Mouse (Mus musculus) leukemia stem cell, adult 10-12 weeks (primary cell): ENCODE results near the gene Card14. TPM values are rescaled to one million over a fixed set of nuclear protein-coding genes. Genes with fewer than 3 reads are reported as not detected.

Experiments
- polyA plus RNA-seq: library from polyadenylated mRNA; stranded (reverse); fragments of >175 nt; gene quantifications from 2 replicates; pipeline ENCODE4 v1.2.3, GENCODE M21; 2012; ENCODE audit warnings: low replicate concordance

Card14 gene
- polyA plus RNA-seq = 0.09 TPM in 1 of 2 replicates, not detected in the other

DNA sequence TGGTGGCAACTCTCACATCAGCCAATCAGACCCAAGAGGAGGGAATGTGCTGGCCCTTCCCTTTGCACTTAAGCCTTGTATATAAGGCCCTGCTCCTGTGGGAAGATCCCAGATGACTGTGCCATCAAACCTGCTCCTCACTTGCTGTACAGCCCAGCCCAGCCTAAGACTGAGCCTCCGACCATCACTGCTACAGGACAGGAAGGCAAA, at the start of gene Card14:
Gene Card14 (plus strand): TSS at position 111 of the 210 bp plus-strand sequence.

DNA sequence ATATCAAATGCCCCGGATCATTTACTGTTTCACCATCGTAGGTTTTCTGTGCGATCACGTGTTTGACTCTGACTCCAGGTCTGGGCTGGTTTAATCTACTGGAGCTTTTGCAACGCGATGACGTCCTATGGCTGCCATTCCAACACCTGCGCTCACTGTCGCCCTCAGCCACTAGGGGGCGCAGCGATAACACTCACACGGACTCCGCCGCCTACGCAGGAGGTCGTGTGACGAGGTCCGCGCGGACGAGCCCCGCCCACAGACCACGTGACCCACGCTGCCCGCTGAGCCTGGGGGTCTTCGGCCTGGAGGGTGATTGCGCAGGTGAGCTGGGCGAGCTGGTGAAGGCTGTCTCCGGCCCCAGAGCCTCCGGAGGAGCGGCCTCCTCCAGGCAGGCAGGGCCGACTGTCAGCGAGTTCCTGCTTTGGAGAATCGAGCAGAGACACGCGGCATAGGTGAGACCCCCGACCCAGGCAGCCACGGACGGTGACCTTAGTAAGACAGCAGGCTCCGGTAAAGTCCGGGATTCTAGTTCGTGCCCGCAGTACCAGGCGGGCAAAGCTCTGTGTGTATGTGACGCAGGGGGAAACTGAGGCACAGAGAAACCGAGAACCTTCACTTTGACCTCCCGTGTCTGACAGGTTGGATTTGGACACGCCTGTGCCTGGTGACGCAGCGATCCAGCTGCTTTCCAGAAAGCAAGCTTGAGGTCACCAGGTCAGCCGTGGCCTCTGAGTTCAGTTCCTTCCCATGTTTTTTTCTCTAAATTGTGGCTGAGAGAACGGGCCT, 39.6 kb upstream of the Card14 start, which contains the start of gene Gaa:
Gene Gaa (plus strand): TSS at position 120 of the 789 bp plus-strand sequence.

DNA sequence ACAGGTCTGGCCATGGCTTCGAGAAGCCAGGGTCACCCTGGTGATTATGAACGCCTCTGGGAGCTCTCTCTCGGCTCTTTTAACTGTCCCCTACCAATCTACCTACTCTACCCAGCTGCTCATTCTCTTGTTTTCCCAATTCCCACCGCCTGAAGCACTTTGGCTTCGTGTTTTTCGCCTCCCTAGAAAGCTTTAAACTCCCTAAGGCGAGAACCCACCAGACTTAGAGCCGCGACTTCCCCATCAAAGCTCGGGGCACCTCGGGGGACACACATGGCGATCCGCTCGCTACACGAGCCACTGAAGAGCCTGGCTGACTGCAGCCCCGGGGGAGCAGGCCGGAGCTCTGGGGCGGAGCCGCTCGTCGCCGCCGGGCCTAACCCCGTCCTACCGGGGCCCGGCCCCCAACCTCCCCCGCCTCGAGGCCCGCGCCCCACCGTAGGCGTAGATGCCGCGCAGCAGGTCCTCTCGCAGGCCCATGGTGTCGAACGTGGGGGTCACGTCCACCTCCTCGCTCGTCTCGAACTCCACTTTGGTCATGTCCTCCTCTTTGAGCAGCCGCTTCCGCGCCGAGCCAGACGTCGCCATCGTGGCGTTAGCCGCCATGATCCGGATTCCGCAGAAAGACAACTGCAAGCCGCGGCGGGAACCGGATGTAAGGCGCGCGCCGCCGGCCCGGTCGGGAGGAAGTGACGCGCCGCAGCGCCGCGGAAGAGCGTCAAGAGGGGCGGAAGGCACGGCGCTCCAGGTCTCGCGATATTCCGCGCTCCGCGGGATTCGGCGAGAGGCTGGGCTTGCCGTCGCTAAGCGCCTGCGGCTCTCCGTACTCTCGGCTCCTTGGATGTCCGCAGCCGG, 8.0 kb upstream of the Card14 start, which contains the start of gene Eif4a3:
Gene Eif4a3 (minus strand): TSS at position 699 of the 855 bp plus-strand sequence.

DNA sequence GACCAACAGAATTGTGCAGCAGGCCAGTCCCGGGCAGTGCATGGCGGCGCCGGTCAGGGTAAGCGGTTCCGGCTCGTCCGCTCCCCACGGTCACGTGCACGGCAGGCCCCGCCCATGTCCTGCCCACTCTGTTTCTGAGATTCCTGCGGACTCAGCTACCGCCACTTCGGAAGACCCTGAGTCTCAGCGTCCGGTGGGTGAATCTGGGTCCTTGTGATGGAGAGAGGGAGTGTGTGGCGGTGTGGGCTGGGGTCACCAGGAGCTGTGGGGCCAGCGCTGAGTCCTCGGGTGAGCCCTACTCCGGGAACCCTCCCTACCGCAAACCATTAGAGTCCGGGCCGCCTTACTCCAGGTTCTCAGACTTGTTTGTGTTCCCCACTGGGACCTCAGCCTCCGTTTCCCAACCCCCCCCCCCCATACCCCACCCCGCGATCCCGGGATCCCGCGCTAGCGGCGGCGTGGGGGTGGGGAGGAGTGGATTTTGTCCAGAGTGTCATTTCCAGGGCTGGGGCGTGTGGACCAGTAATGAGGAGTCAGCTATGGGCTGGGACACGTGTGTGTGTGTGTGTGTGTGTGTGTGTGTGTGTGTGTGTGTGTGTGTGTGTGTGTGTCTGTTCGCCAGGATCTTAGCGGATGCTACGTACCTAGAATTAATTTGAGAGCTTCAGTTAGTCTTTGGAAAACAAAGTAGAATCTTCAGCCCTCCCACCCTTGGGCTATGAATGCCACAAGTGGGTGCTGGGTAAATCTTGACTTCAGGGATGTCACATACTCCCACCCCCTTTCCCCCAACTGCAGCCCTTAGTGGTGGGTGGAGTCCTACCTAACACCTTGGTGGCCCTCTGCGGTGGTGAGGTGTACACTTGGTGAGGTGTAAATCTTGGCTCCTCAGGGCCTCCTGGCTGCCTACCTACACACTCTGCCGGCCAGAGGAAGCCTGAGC, 48.1 kb downstream of the Card14 start, which contains the start of the genes Sgsh and Slc26a11:
Gene Sgsh (minus strand): TSS at position 94 of the 943 bp plus-strand sequence.
Gene Slc26a11 (plus strand): TSS at position 115 of the 943 bp plus-strand sequence.

DNA sequence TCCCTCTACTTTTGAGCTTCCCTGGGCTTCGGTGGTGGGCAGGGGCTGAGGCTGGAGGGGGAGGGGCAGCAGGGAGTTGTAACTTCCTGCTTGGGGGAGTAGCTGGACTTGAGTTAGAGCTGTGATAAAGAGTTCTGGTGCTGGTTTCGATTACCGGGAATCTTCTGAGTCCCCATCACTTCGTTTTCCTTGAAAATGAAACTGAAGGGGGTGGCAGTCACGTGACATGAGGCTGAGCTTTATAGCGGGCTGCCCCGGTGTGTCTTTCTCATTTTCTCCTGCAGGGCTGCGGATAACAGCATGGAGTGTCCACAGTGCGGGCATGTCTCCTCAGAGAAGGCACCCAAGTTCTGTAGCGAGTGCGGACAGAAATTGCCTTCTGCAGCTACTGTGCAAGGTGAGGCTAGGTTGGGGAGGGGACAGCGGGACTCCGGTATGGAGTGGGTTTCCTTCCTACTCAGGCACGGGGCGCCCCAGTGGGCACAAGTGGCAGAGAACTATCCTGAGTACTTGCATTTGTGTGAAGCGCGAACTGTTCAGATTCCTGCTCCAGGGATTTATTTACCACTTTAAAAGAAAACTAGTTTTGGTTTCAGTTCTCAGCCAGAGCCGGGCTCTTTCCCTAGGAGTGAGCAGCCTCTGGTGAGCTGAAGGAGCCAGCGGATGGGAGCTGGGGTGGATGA, 85.4 kb downstream of the Card14 start, which contains the start of gene Rnf213:
Gene Rnf213 (plus strand): TSS at position 301 of the 683 bp plus-strand sequence.

Other genes starting within 250 kb of the Card14 start
- 23.6 and 73.5 TPM in 2 replicates for gene Cbx4, start 221.5 kb upstream of the Card14 start, polyA plus RNA-seq
- 1.6 and 2.1 TPM in 2 replicates for gene Tbc1d16, start 79.3 kb upstream of the Card14 start, polyA plus RNA-seq
- gene Ccdc40, start 79.2 kb upstream of the Card14 start, polyA plus RNA-seq = 0.17 and 0.55 TPM in 2 replicates
- 41.1 and 120 TPM in 2 replicates for gene Gaa, start 39.9 kb upstream of the Card14 start, polyA plus RNA-seq
- gene Eif4a3, start 7.7 kb upstream of the Card14 start, polyA plus RNA-seq = 74.7 and 84.1 TPM in 2 replicates
- gene Sgsh, start 47.8 kb downstream of the Card14 start, polyA plus RNA-seq = 14.9 and 42.3 TPM in 2 replicates
- gene Slc26a11, start 47.8 kb downstream of the Card14 start, polyA plus RNA-seq = 1.4 and 2.1 TPM in 2 replicates
- gene Rnf213, start 85.3 kb downstream of the Card14 start, polyA plus RNA-seq = 4.5 and 10.0 TPM in 2 replicates
- gene Endov, start 183.6 kb downstream of the Card14 start, polyA plus RNA-seq = 19.1 and 24.1 TPM in 2 replicates
- gene Nptx1, start 240.0 kb downstream of the Card14 start, polyA plus RNA-seq = 0.06 TPM in 1 of 2 replicates, not detected in the other